Mouse (Mus musculus) lung, postnatal 0 days (tissue): ENCODE data around the gene Mbtps1. TPM values are rescaled to one million over a fixed set of nuclear protein-coding genes. Genes with fewer than 3 reads are reported as not detected.

Source experiments
- ATAC-seq: fragments of 200-750 bp; cut with Nextera tagmentation; 2 replicates; pipeline ENCODE4 v1.8.0; 2017; ENCODE audit warnings: moderate library complexity
- DNase-seq: peaks from one replicate; pipeline ENCODE4 v3.0.0-alpha.2; 2016; ENCODE audit warnings: low spot score
- H3K27ac ChIP-seq: fragments of 300-500 bp; sonication (generic); 2 replicates; pipeline ENCODE4 v1.5.1; 2014; ENCODE audit warnings: antibody characterized with exemption, mild to moderate bottlenecking, low read length, mixed read lengths
- H3K27me3 ChIP-seq: fragments of 300-500 bp; sonication (generic); replicated peaks from 2 replicates; pipeline ENCODE4 v1.6.1; 2014; ENCODE audit warnings: low read length, mixed read lengths; ENCODE audit not compliant: insufficient read depth
- H3K36me3 ChIP-seq: fragments of 300-500 bp; sonication (generic); 2 replicates; pipeline ENCODE4 v1.6.1; 2014; ENCODE audit warnings: low read length, mixed read lengths; ENCODE audit not compliant: insufficient read depth
- H3K4me1 ChIP-seq: fragments of 300-500 bp; sonication (generic); 2 replicates; pipeline ENCODE4 v1.6.1; 2014; ENCODE audit warnings: antibody characterized with exemption, low read depth, low read length, mixed read lengths; ENCODE audit not compliant: insufficient read depth
- H3K4me2 ChIP-seq: fragments of 300-500 bp; sonication (generic); replicated peaks from 2 replicates; pipeline ENCODE4 v1.6.1; 2014; ENCODE audit warnings: low read depth, mild to moderate bottlenecking, low read length, moderate library complexity, mixed read lengths
- H3K4me3 ChIP-seq: fragments of 300-500 bp; sonication (generic); 2 replicates; pipeline ENCODE4 v1.5.1; 2014; ENCODE audit warnings: low read depth, low read length
- H3K9ac ChIP-seq: fragments of 300-500 bp; sonication (generic); replicated peaks from 2 replicates; pipeline ENCODE4 v1.6.1; 2014; ENCODE audit warnings: low read depth, mild to moderate bottlenecking
- H3K9me3 ChIP-seq: fragments of 300-500 bp; sonication (generic); 2 replicates; pipeline ENCODE4 v1.6.1; 2016; ENCODE audit warnings: low read length, mixed read lengths
- CTCF ChIP-seq: IDR thresholded peaks from 2 replicates; pipeline ENCODE4 v1.5.1; 2016; ENCODE audit warnings: antibody characterized with exemption, mild to moderate bottlenecking
- EP300 ChIP-seq: IDR thresholded peaks from 2 replicates; pipeline ENCODE4 v1.6.1; 2016; ENCODE audit warnings: antibody characterized with exemption, mild to moderate bottlenecking, control low read depth
- WGBS: fragments of 180-500 bp; shearing (Covaris S2); extraction: QIAGEN DNeasy Blood & Tissue Kit; methylation state at CpG from one replicate; pipeline ENCODE4 v1.1.7; 2014; 5-methylcytosine and 5-hydroxymethylcytosine counted together
- polyA plus RNA-seq: library from polyadenylated mRNA; unstranded; fragments of >200 nt; fragmentation: Nextera tagmentation; extraction: Ambion mirVana; gene quantifications from 2 replicates; pipeline ENCODE4 v1.2.1, GENCODE M21; 2015

Gene Mbtps1
- polyA plus RNA-seq, 1 experiment from 2014 or later = 64.4 TPM

DNA sequence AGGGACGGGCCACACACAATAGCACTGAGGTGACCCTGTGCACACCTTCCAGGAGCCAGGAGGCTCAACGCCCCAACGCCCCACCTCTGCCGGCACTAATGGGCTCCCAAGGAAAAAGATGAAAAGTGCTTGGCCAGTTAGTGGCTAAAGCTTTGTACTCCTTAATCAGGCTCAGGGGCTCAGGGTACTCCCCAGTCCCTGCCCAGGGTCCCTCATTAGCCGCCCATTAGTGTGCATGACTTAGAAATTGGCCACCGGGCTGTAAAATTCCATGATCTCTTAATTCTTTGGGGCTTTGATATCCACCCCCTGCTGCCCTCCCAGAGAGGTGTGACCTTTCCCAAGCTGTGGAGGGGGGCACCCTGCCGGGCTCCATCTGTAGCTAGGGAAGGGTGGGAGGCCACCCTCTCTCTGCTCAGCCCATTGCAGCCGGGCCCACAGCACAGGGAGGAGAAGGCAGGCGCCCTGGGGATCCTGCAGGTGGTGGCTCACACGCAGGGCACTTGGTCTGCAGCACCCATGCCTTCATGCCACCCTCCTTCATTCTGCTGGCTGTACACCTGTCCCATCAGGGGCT, 55.3 kb downstream of the Mbtps1 start:
- Histone ChIP-seq H3K9ac (no peak overlapping the region), H3K27me3 (no peaks in the 10 kb centered on the region), H3K4me2 (no peak overlapping the region), H3K4me3 (no peak overlapping the region), H3K9me3 (no peaks in the 10 kb centered on the region), H3K36me3 (no peaks in the 10 kb centered on the region; the same call in 1 of the 2 replicates), H3K27ac (no peak overlapping the region), H3K4me1 (no peaks in the 10 kb centered on the region)
- ATAC-seq (no peak), DNase-seq (no peak)
- TF ChIP-seq EP300 (no peak), CTCF (no peak)
- 56% methylated on average over 10 of the region's 10 CpGs for WGBS

DNA sequence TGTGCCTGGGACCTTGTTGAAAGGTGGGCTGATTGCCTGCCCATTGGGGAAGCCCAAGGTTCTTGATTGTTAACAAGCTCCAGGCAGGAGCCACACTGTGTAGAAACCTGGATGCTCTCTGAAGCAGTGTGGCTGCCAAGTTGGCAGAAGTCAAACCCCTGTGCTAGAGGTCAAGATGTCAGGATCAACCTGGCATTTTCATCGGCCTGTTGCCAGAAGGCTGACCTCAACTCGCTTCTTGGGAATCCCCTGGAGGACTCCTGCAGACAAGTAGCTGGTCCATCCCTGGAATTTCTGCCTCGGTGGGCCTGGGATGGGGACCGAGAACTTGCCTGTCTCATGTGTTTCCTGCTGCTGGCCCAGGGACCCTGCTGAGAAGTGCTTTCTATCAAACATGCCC, 56.4 kb downstream of the Mbtps1 start:
- Histone ChIP-seq H3K4me1 (no peaks in the 10 kb centered on the region), H3K36me3 (no peaks in the 10 kb centered on the region), H3K27me3 (no peaks in the 10 kb centered on the region), H3K9me3 (no peaks in the 10 kb centered on the region), H3K9ac (no peak overlapping the region), H3K27ac (no peak overlapping the region), H3K4me2 (no peak overlapping the region), H3K4me3 (no peak overlapping the region)
- DNase-seq (no peak), ATAC-seq (no peak)
- TF ChIP-seq EP300 (no peak), CTCF (no peak)
- WGBS = 45% methylated on average over 4 of the region's 4 CpGs

DNA sequence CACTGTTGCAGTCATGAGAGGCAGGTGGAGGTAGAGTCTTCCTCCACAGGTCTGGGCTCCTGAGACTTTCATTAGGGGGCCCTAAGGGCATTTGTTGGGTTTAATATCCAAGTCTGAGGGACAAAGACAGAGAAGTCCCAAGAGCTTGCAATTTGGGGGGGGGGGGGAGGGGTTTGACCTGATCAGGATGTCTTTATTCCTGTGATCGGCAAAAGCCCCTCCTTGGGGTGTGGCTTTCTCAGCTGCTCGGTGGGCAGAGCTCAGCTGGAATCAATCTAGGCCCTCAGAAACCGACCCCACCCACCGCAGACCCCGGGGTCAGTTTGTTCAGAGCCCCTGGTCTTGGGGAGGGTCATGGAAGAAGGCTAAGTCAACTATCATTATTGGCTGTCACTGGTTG, 56.9 kb downstream of the Mbtps1 start, which contains the start of gene Slc38a8:
TSS of gene Slc38a8 (minus strand) at position 101 of the 400 bp plus-strand sequence.
- Histone ChIP-seq H3K9me3 (no peaks in the 10 kb centered on the region), H3K4me1 (no peaks in the 10 kb centered on the region), H3K27ac (no peak within 1 kb of the TSS), H3K4me3 (no peak within 1 kb of the TSS), H3K4me2 (no peak within 1 kb of the TSS), H3K27me3 (no peaks in the 10 kb centered on the region), H3K36me3 (no peaks in the 10 kb centered on the region), H3K9ac (no peak within 1 kb of the TSS)
- DNase-seq = no peak
- WGBS = 26% methylated on average over 5 of the region's 5 CpGs
- TF ChIP-seq EP300 (no peak), CTCF (no peak)
- ATAC-seq = no peak

DNA sequence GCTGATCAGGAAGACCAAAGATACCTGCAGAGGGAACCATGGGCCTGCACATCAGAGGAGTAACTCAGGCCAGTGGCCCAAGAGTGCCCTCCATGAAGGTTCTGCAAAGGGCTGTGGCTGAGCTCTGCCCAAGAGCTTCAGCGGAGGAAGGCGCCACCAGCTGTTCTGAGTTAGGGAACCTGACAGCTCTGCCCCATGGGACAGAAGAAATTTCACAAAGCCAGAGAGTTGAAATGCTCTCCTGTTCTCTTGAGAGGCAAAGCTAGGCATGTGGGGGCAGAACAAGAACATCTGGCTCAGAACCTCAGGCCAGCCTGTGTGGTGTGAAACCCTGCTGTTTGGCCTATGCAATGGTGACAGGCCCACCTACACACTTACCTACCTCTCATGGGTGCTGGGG, 58.7 kb downstream of the Mbtps1 start:
- Histone ChIP-seq H3K36me3 (no peaks in the 10 kb centered on the region), H3K27me3 (no peaks in the 10 kb centered on the region), H3K9ac (no peak overlapping the region), H3K27ac (no peak overlapping the region), H3K4me1 (no peaks in the 10 kb centered on the region), H3K4me3 (no peak overlapping the region), H3K9me3 (no peaks in the 10 kb centered on the region), H3K4me2 (no peak overlapping the region)
- ATAC-seq (no peak), DNase-seq (no peak)
- 85% methylated on average over 2 of the region's 2 CpGs for WGBS
- TF ChIP-seq CTCF (no peak), EP300 (no peak)

DNA sequence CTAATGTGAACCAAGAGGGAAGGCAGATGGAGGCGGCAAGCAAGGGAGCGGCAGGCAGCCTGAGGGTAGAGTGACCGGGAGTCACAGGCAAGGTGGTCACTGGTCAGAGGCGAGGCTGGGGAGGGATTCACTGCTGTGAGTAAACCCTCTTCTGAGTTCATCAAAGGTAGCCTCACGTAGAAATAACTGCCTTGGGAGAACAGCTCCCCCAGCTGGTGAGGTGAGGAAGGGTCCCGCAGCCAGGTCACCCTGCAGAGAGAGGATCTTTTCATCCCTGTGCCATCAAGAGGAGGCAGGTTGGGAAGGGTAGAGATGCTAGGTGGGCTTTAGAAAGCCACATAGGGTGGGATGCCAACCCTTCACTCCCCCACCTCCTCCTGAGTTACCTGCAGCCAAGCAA, 61.7 kb downstream of the Mbtps1 start:
- ATAC-seq = no peak
- no peak overlapping the region for H3K4me3 ChIP-seq

DNA sequence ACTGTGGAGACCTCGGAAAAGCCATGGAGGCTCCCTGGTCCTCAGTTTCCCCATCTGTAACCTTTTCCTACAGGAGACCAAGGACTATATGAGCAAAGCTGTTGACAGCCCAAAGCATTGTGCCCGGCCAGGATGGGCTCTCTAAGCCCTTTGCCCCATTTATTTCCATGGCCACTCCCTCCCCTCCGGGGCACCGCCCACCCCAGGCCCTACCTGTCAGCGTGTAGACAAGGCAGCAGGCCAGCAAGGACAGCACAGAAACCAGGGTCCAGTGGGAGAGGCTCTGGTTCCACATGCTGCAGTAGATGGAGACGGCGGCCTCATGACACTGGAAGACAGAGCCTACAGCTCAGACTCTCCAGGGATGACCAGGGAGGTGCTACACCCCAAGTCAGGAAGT, 71.4 kb downstream of the Mbtps1 start:
- H3K9ac ChIP-seq = no peak overlapping the region
- H3K4me1 ChIP-seq = no peaks in the 10 kb centered on the region
- no peak overlapping the region for H3K4me2 ChIP-seq
- no peak for DNase-seq
- no peaks in the 10 kb centered on the region for H3K27me3 ChIP-seq
- no peaks in the 10 kb centered on the region for H3K36me3 ChIP-seq
- no peak for ATAC-seq
- no peak overlapping the region for H3K27ac ChIP-seq
- no peaks in the 10 kb centered on the region for H3K9me3 ChIP-seq
- 64% methylated on average over 7 of the region's 7 CpGs for WGBS
- H3K4me3 ChIP-seq = no peak overlapping the region
- TF ChIP-seq CTCF (no peak), EP300 (no peak)

More for the DNA sequence above, 61.7 kb downstream of the Mbtps1 start:
- TF ChIP-seq CTCF (peak; percentile 82), EP300 (no peak)
- Histone ChIP-seq H3K9ac (no peak overlapping the region), H3K9me3 (no peaks in the 10 kb centered on the region), H3K4me2 (no peak overlapping the region), H3K36me3 (no peaks in the 10 kb centered on the region), H3K27me3 (no peaks in the 10 kb centered on the region), H3K27ac (no peak overlapping the region), H3K4me1 (no peaks in the 10 kb centered on the region)
- WGBS = 29% methylated on average over 6 of the region's 6 CpGs
- DNase-seq = peak; percentile 48
